Mouse (Mus musculus) liver, adult (tissue): ENCODE measurements around the gene Fbxo4.

Experiments used
- GATA4 ChIP-seq: IDR thresholded peaks from 2 replicates; pipeline ENCODE4 v1.6.1; 2014; ENCODE audit warnings: mild to moderate bottlenecking, low read length; ENCODE audit not compliant: insufficient replicate concordance

The Fbxo4 gene

GRCm38 (mm10) chr15:3979061-3979848 lies at the start of gene Fbxo4:
Gene Fbxo4 (minus strand): TSS chr15:3979573.
- no peak for TF ChIP-seq GATA4

GRCm38 (mm10) chr15:4028960-4029359 lies 49.6 kb upstream of the Fbxo4 start:
- TF ChIP-seq GATA4: no peak

GRCm38 (mm10) chr15:4028411-4028700 lies 49.0 kb upstream of the Fbxo4 start:
- TF ChIP-seq GATA4: no peak

- TF ChIP-seq GATA4: no peak
Measured at GRCm38 (mm10) chr15:4027671-4028410, 48.5 kb upstream of the Fbxo4 start.

GRCm38 (mm10) chr15:4026831-4027584 lies 47.6 kb upstream of the Fbxo4 start:
- TF ChIP-seq GATA4: no peak

- peak; percentile 45; the same call in 1 of the 2 replicates for TF ChIP-seq GATA4
Measured at GRCm38 (mm10) chr15:4026231-4026773, 46.9 kb upstream of the Fbxo4 start, which contains the start of gene Oxct1. Gene Oxct1 (plus strand): TSS chr15:4026383.

GRCm38 (mm10) chr15:4025508-4025904 lies 46.1 kb upstream of the Fbxo4 start:
- no peak for TF ChIP-seq GATA4

- TF ChIP-seq GATA4: no peak
Measured at GRCm38 (mm10) chr15:4024726-4025507, 45.5 kb upstream of the Fbxo4 start.

- TF ChIP-seq GATA4: no peak
Measured at GRCm38 (mm10) chr15:4023747-4024146, 44.4 kb upstream of the Fbxo4 start.

GRCm38 (mm10) chr15:4020711-4021110 lies 41.3 kb upstream of the Fbxo4 start:
- TF ChIP-seq GATA4: no peak

GRCm38 (mm10) chr15:4013873-4014272 lies 34.5 kb upstream of the Fbxo4 start:
- no peak for TF ChIP-seq GATA4

GRCm38 (mm10) chr15:4000536-4000935 lies 21.2 kb upstream of the Fbxo4 start:
- no peak for TF ChIP-seq GATA4

GRCm38 (mm10) chr15:3999144-3999543 lies 19.8 kb upstream of the Fbxo4 start:
- no peak for TF ChIP-seq GATA4

GRCm38 (mm10) chr15:3996267-3997010 lies 17.1 kb upstream of the Fbxo4 start:
- no peak for TF ChIP-seq GATA4
